Mouse (Mus musculus) C2C12 (cell line): ENCODE data around the gene Morc2a. TPM values are rescaled to one million over a fixed set of nuclear protein-coding genes. Genes with fewer than 3 reads are reported as not detected.

Experiments
- H3K27me3 ChIP-seq: one replicate; pipeline ENCODE4 v1.6.1; 2011; ENCODE audit not compliant: control insufficient read depth, insufficient read depth, insufficient read length
- H3K36me3 ChIP-seq: one replicate; pipeline ENCODE4 v1.6.1; 2011; ENCODE audit not compliant: control insufficient read depth, insufficient read depth
- H3K4me3 ChIP-seq: one replicate; pipeline ENCODE4 v1.5.1; 2011; ENCODE audit warnings: mild to moderate bottlenecking, control low read depth; ENCODE audit not compliant: poor library complexity, insufficient read depth, severe bottlenecking
- H3K79me2 ChIP-seq: one replicate; pipeline ENCODE4 v1.6.1; 2011; ENCODE audit not compliant: control insufficient read depth, insufficient read depth
- H3K79me3 ChIP-seq: one replicate; pipeline ENCODE4 v1.6.1; 2011; ENCODE audit warnings: low read depth, control low read depth
- H3ac ChIP-seq: one replicate; pipeline ENCODE3; 2011; ENCODE audit warnings: low read depth; ENCODE audit not compliant: control insufficient read depth, insufficient read length
- CEBPB ChIP-seq: IDR thresholded peaks from one replicate; pipeline ENCODE4 v1.6.1; 2011; ENCODE audit warnings: low read depth, mild to moderate bottlenecking, control low read depth, moderate library complexity
- CTCF ChIP-seq: IDR thresholded peaks from one replicate; pipeline ENCODE4 v1.5.1; 2011; ENCODE audit not compliant: control insufficient read depth, insufficient read depth, insufficient read length
- FOSL1 ChIP-seq: IDR thresholded peaks from one replicate; pipeline ENCODE4 v1.8.0; 2011; ENCODE audit warnings: mild to moderate bottlenecking, low read length; ENCODE audit not compliant: poor library complexity, insufficient read depth, severe bottlenecking
- MAX ChIP-seq: IDR thresholded peaks from one replicate; pipeline ENCODE4 v1.6.1; 2011; ENCODE audit warnings: mild to moderate bottlenecking, control low read depth
- MYOD1 ChIP-seq: IDR thresholded peaks from one replicate; pipeline ENCODE4 v1.6.1; 2011; ENCODE audit warnings: low read depth; ENCODE audit not compliant: control insufficient read depth, insufficient read length
- MYOG ChIP-seq: IDR thresholded peaks from one replicate; pipeline ENCODE4 v1.6.1; 2011; ENCODE audit not compliant: control insufficient read depth, insufficient read length; ENCODE audit errors: extremely low read depth
- USF1 ChIP-seq: IDR thresholded peaks from one replicate; pipeline ENCODE4 v1.6.1; 2011; ENCODE audit warnings: low read depth, mild to moderate bottlenecking, control low read depth, moderate library complexity
- polyA plus RNA-seq: library from polyadenylated mRNA; unstranded; fragments of >200 nt; fragmentation: generic; extraction: Trizol; gene quantifications from one replicate; pipeline ENCODE4 v1.2.1, GENCODE M21; 2012; ENCODE audit warnings: missing spikeins

Morc2a gene
- polyA plus RNA-seq, 1 experiment: 21.7 TPM

DNA sequence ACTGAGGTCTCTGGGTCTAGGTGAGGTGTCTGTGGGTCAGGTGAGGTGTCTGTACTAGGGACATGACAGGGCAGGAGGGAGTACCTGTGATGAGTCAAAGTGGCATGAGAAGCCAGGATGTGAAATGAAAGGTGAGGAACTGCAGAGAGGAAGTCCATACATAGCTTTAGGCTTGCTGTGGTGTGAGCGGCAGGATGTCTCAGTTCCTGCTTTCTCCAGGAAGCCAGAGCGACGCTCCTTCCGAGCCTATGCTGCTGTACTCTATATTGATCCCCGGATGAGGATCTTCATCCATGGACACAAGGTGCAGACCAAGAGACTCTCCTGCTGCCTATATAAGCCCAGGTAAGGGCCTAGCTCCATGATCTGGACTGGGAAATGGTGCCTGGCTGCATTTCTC, 27.4 kb downstream of the Morc2a start:
- TF ChIP-seq USF1 (no peak), CTCF (no peak), MYOD1 (no peak), CEBPB (no peak), FOSL1 (no peak), MAX (no peak), MYOG (no peak)
- Histone ChIP-seq H3K36me3 (peaks cover 100% of the 10 kb centered on the region), H3ac (no peak overlapping the region), H3K27me3 (no peaks in the 10 kb centered on the region), H3K79me3 (no peaks in the 10 kb centered on the region), H3K79me2 (peaks cover 11% of the 10 kb centered on the region), H3K4me3 (peak overlapping the region; percentile 14)

GRCm38 (mm10) chr11:3677204-3677603, 28.2 kb downstream of the Morc2a start:
- Histone ChIP-seq H3K36me3 (peaks cover 99% of the 10 kb centered on the region), H3K79me2 (peaks cover 3% of the 10 kb centered on the region), H3K79me3 (no peaks in the 10 kb centered on the region), H3K4me3 (no peak overlapping the region), H3K27me3 (no peaks in the 10 kb centered on the region), H3ac (no peak overlapping the region)
- no peak for TF ChIP-seq MYOD1
- TF ChIP-seq CTCF: no peak
- TF ChIP-seq MYOG: no peak
- TF ChIP-seq MAX: no peak
- TF ChIP-seq CEBPB: no peak
- no peak for TF ChIP-seq FOSL1
- no peak for TF ChIP-seq USF1

- Histone ChIP-seq H3K79me3 (no peaks in the 10 kb centered on the region), H3K4me3 (no peak overlapping the region), H3K79me2 (no peaks in the 10 kb centered on the region), H3ac (no peak overlapping the region), H3K36me3 (peaks cover 99% of the 10 kb centered on the region), H3K27me3 (no peaks in the 10 kb centered on the region)
- TF ChIP-seq MYOD1: no peak
- TF ChIP-seq FOSL1: no peak
- no peak for TF ChIP-seq USF1
- no peak for TF ChIP-seq MAX
- TF ChIP-seq MYOG: no peak
- no peak for TF ChIP-seq CTCF
- no peak for TF ChIP-seq CEBPB
Measured at GRCm38 (mm10) chr11:3679771-3680170, 30.8 kb downstream of the Morc2a start.

DNA sequence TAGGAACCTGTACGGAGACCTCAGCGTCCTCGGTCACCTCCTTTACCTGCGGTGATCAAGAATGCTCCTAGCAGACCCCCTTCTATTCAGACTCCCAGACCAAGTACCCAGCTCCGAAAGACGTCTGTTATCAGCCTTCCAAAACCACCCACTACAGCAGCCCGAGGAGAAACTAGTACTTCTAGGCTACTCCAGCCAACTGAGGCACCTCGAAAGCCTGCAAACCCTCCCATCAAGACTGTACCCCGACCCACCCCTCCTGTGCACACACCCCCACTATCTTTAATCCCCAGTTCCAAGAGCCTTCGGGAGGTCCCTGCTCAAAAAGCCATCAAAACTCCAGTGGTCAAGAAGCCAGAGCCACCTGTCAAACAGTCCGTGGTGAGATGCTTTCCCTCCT, 34.7 kb downstream of the Morc2a start:
- H3K4me3 ChIP-seq: no peak overlapping the region
- no peaks in the 10 kb centered on the region for H3K79me2 ChIP-seq
- peaks cover 99% of the 10 kb centered on the region for H3K36me3 ChIP-seq
- no peak overlapping the region for H3ac ChIP-seq
- H3K27me3 ChIP-seq: no peaks in the 10 kb centered on the region
- no peaks in the 10 kb centered on the region for H3K79me3 ChIP-seq
- no peak for TF ChIP-seq MYOD1
- TF ChIP-seq FOSL1: no peak
- TF ChIP-seq CTCF: no peak
- no peak for TF ChIP-seq USF1
- TF ChIP-seq MAX: no peak
- no peak for TF ChIP-seq CEBPB
- TF ChIP-seq MYOG: no peak

DNA sequence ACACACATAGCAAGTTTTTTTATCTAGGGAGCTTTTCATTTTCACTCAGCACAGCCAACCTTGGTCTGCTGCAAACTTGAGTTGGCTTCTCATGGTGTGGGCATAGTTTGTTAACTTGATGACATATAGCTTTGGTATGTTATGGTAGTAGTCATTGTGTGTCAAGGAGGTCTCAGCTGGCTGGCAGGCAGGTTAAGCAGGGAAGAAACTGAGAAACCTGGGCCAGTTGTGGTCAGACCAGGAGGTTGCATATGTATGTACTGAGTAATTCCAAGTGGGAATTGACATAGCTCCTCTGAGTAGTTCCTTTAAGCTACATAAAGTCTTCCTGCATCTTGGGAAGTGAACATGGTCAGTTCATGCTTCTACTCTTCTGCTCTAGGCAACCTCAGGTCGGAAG, 35.2 kb downstream of the Morc2a start:
- no peaks in the 10 kb centered on the region for H3K27me3 ChIP-seq
- H3K79me2 ChIP-seq: no peaks in the 10 kb centered on the region
- peaks cover 99% of the 10 kb centered on the region for H3K36me3 ChIP-seq
- TF ChIP-seq MAX: no peak
- TF ChIP-seq CTCF: no peak
- no peak for TF ChIP-seq MYOD1
- no peak for TF ChIP-seq MYOG
- TF ChIP-seq CEBPB: no peak
- TF ChIP-seq FOSL1: no peak
- TF ChIP-seq USF1: no peak
- H3K4me3 ChIP-seq: no peak overlapping the region
- no peaks in the 10 kb centered on the region for H3K79me3 ChIP-seq
- H3ac ChIP-seq: no peak overlapping the region

DNA sequence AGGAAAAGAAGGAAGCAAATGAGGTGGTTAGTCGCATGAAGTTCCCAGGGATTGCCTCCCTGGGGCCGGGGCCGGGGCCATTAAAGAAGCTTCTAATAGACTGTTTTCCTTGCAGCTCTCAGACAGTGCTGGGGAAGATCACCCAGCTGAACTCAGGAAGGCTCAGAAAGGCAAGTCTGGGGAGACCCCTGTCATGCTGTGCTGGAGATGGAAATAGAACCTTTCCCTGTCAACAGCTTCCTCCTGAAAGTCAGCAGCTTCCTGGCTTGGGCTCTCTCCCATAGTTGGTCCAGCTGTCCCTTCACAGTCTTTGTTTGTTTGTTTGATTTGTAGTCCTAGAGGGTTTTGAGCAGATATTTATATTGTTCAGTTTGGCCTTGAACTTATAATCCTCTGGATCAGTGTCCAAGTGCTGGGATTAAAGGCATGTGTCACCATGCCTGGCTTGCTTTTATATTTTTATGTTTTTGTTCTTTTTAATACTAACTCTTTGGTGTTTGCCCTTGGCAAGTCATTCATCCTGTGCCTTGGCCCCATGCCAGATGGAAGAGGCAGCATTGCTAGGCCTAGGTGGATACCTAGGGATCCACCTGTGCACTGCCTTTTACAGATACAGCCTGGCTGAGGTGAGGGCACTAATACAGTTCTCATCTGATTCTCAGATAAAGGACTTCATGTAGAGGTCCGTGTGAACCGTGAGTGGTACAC, 35.9 kb downstream of the Morc2a start:
- H3ac ChIP-seq: no peak overlapping the region
- H3K36me3 ChIP-seq: peaks cover 99% of the 10 kb centered on the region
- H3K79me3 ChIP-seq: no peaks in the 10 kb centered on the region
- TF ChIP-seq FOSL1 (no peak), CTCF (no peak)
- H3K27me3 ChIP-seq: no peaks in the 10 kb centered on the region
- no peak overlapping the region for H3K4me3 ChIP-seq
- H3K79me2 ChIP-seq: no peaks in the 10 kb centered on the region
